Mouse (Mus musculus): Measurements from ENCODE around the gene Nos1ap.

The Nos1ap gene

DNA sequence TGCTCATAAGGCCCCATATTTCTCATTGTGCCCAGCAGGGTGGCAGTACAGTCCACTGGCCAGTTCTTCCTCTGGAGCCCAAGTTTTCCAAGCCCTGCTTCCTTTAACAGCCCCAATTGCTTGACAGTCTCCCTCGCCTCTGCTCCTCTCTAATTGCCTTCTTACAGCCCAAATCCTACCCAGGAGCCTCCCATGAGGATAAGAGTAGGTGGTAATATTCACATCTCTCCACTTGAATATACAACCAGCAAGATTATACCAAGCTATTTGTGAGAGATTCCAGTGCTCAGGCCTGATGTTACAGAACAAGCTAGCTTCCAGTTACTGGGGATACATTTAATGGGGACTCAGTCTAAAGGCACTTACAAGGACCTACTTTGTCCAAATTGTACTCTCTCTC, 166.6 kb downstream of the Nos1ap start:
- in situ Hi-C loops (cut with MboI; ENCODE audit: low sequenced_read_pairs) = no loop called here

GRCm38 (mm10) chr1:170422188-170422587, 167.5 kb downstream of the Nos1ap start:
- in situ Hi-C loops (cut with MboI; ENCODE audit: low sequenced_read_pairs) = no loop called here

DNA sequence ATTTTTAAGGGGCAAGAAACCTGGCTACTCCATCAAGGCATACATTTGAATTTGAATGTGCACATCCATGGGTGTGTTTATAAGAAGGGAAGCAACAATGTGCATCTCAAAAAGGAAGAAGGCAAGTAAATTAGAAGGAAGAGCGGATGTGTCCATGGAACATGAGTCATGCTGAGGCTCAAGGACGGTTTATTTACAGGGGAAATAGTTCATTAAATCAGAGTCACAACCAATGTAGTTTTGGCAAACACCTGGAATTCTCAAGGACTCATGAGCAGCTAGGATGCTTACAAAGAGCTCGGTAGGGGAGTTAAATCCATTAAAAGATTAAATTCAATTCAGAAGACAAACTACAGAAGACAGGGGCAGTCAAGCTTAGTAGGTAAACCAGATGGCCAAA, 169.7 kb downstream of the Nos1ap start:
- in situ Hi-C loops (cut with MboI; ENCODE audit: low sequenced_read_pairs) = no loop called here

GRCm38 (mm10) chr1:170418131-170418530, 171.5 kb downstream of the Nos1ap start:
- in situ Hi-C loops (cut with MboI; ENCODE audit: low sequenced_read_pairs) = no loop called here

- in situ Hi-C loops (cut with MboI; ENCODE audit: low sequenced_read_pairs) = no loop called here
Observed at GRCm38 (mm10) chr1:170416967-170417366, 172.7 kb downstream of the Nos1ap start.

DNA sequence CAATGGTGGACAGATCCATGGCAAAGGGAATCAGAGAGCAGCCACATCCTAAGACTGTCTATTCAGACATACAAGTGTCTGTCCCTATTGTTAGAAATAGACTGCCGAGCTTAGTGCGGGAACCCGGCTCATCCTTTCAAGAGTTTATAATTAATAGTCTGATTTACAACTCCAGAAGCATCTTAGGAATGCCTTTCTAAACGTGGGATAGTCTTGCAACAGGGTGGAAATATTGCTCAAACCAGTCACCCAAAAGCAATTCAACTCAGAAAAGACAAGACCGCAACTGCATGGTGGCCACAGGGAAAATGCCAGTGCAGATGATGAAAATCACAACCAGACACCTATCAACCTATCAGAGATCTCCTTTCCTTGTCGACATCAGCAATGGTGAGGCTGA, 173.5 kb downstream of the Nos1ap start:
- in situ Hi-C loops (cut with MboI; ENCODE audit: low sequenced_read_pairs) = no loop called here

GRCm38 (mm10) chr1:170415395-170415794, 174.3 kb downstream of the Nos1ap start:
- in situ Hi-C loops (cut with MboI; ENCODE audit: low sequenced_read_pairs) = no loop called here

DNA sequence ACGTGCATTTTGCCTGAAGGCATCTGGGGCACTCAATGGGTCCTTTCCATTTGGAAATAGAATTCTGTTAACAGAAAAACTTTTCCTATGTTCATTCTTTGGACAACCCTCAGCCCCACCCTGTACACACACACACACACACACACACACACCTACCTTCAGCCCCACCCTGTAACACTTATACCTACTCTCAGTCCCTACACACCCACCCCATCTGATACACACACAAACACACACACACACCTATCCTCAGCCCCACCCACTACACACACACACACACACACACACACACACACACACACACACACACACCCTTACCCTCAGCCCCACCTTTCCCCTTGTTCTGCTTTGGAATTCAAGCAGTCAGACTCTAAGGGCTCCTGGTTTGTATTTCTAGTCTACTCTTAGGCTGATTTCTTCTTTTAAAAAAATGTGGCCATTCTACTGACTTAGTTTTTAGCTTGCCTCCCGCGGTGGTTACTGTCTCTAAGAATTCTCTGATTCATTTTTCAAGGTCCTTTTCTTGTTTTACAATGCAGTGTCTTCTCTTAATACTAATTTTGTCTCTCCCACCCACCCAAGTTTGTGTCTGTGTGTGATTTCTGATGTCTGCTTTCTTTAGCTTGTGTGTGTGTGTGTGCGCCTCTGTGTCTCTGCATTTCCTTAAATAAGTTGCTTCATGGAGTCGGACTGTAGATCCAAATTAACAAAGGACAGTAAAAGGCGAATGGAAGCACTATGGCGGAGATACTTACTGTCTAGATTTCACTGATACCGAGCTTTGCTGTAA, 179.1 kb downstream of the Nos1ap start:
- in situ Hi-C loops (cut with MboI; ENCODE audit: low sequenced_read_pairs) = no loop called here

DNA sequence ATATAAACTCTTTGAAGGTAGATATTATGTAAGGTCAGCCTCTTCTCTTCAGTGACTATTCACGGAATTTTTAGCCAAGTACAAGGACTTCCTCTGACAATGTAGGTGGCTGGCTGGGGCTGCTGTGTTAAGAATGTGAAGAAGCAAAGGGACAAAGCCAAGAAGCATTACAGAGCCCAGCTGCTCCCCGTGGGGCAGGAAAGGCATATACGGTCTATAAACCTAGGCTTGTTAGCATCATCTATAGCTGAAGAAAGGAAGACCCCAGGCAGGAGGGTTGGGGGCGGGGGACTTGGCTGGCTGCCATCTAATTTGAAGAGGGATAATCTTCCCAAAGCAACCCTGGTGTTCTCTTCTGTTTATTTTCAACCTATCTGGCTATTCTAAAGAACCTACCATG, 180.6 kb downstream of the Nos1ap start:
- in situ Hi-C loops (cut with MboI; ENCODE audit: low sequenced_read_pairs) = no loop called here

GRCm38 (mm10) chr1:170406921-170407320, 182.7 kb downstream of the Nos1ap start:
- in situ Hi-C loops (cut with MboI; ENCODE audit: low sequenced_read_pairs) = no loop called here

DNA sequence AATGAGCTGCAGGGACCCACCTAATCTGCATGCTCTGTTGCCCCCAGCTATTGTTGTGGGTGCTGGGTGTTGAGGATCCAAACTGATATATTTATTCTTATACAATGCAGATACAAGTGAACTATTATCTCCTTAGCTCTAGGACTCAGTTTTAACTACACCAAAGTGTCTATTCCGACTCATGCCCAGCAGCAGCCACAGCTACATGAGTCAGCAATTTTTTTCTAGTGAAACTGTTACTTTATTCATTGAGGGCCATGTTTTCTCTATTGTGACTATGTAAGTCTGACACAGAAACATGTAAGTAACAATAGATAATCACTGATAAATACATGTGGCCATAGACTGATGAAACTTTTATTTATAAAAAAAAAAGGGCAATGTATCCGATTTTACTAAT, 184.5 kb downstream of the Nos1ap start:
- in situ Hi-C loops (cut with MboI; ENCODE audit: low sequenced_read_pairs) = no loop called here

DNA sequence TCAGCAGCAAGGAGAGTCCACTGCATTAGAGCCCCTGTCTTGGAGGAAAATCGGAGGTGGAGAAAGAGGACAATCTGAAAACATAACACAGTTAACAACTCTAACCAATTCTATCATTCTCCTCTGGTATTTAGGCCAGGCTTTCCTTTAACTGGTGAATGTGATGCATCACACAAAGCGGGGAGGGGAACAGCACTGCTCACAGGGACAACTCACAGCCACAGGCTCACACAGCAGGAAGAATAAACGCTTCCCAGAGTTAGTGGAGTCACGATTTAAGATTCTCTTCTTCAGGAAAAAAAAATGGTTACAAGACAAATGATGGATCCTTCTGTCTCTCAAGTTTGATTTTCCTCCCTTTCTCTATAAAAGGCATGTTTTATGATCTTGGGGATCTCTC, 187.0 kb downstream of the Nos1ap start:
- in situ Hi-C loops (cut with MboI; ENCODE audit: low sequenced_read_pairs) = no loop called here

DNA sequence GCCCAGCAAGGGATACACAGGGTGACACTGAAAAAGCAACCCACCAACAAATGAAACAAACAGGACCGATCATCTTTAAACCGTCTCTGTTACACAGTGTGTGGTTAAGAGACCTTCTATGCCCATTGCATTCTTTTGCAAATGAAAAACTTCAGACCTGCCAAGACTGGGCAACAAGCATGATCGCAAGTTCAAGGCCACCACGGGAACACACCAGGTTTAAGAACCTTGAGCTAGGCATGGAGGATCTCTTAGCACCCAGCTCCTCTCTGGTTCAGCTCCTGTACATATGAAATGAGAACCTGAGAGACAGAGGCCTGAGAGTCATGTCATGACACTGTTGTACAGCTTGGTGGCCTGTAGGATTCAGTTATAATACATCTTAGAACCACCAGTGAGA, 190.8 kb downstream of the Nos1ap start:
- in situ Hi-C loops (cut with MboI; ENCODE audit: low sequenced_read_pairs) = no loop called here

DNA sequence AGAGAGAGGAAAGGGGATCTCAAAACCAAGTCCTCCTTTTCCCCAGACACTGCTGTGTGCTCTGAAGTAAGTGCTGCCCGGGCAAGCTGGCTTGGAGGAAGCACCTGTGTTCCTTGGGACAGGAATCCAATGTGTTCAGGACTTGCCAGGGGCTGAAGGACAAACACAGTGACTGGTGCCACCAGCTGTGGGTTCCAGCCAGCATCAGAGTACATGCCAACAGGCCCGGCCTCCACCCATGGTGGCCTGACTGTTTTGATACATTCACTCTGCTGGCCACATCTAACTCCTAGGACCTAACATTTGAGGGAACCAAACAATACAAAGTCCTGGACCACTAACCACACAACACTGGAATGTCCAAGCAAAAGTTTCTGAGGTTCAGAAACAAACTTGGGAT, 194.6 kb downstream of the Nos1ap start:
- in situ Hi-C loops (cut with MboI; ENCODE audit: low sequenced_read_pairs) = no loop called here

- in situ Hi-C loops (cut with MboI; ENCODE audit: low sequenced_read_pairs) = no loop called here
Observed at GRCm38 (mm10) chr1:170394641-170395040, 195.0 kb downstream of the Nos1ap start.

DNA sequence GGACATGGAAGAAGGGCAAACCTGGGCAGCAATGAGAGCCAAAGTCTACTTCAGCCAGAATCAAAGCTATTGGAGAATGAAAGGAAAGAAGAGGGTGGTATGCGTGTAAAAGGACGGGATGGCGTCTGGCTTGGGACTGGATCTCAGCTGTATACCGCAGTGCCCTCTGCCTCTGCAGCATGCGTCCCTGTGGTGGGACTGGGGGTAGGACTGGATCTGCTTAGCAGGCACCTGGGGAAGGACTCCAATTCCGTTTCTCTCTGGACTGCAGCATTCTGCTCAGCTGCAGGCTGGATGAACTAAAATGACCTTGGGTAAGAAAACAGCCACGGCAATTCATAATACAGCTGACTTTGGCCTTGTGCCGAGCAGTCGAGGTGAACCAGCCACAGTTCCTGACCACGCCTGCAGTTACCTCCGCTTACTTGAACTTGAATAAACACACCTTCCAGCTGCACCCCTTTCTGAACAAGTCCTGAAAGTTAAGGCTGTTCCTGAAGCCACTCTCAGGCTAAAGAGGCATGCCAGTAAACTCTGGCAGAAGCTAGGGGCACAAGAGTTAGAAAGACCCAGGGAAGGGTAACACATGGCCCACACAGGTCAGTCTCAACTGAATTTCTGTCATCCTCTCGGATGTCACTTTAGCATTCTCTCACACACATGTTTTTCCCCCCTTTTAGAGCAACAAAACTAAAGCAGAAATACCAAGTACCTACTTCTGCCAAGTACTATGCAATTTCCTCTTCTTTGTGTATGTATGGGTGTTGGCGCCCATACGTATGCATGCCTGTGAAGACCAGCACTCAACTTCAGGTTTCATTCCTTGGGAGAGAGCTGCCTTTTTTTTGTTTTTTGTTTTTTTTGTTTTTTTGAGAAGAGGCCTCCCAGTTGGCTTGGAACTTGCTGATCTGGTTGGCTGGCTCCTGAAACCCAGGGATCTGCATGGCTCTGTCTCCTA, 196.6 kb downstream of the Nos1ap start:
- in situ Hi-C loops (cut with MboI; ENCODE audit: low sequenced_read_pairs) = no loop called here

- in situ Hi-C loops (cut with MboI; ENCODE audit: low sequenced_read_pairs) = no loop called here
Observed at GRCm38 (mm10) chr1:170387180-170387912, 202.3 kb downstream of the Nos1ap start.

- in situ Hi-C loops (cut with MboI; ENCODE audit: low sequenced_read_pairs) = no loop called here
Observed at GRCm38 (mm10) chr1:170385416-170385815, 204.2 kb downstream of the Nos1ap start.

- in situ Hi-C loops (cut with MboI; ENCODE audit: low sequenced_read_pairs) = no loop called here
Observed at GRCm38 (mm10) chr1:170383530-170383929, 206.1 kb downstream of the Nos1ap start.

GRCm38 (mm10) chr1:170381457-170381856, 208.2 kb downstream of the Nos1ap start:
- in situ Hi-C loops (cut with MboI; ENCODE audit: low sequenced_read_pairs) = no loop called here

DNA sequence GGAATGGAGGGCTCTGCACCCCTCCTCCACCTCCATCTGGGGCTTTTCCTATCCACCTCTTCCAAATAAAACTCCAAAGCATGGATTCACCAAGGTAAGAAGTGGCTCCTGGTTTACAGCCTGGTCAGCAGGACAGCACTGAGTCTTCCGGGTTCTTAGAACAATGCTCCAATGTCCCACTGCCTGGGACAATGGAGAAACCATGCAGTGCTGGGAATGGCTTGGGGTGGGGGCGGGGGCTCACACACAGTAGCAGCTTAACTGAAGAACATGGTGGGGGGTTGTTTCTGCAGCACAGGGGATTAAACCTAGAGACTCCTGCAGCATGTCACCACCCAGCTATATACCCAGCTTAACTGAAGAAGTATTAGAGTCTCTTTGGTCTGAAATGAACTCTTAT, 209.2 kb downstream of the Nos1ap start:
- in situ Hi-C loops (cut with MboI; ENCODE audit: low sequenced_read_pairs) = no loop called here
